Mouse (Mus musculus): ENCODE measurements around the gene Col4a1. TPM values are rescaled to one million over a fixed set of nuclear protein-coding genes. Genes with fewer than 3 reads are reported as not detected.

Gene Col4a1
- polyA plus RNA-seq, 1 experiment from 2014 or later, result 103 TPM

- H3K27ac ChIP-seq (replicated peaks; ENCODE audit: low read depth, low read length), result no peak overlapping the region
- no peaks in the 10 kb centered on the region for H3K36me3 ChIP-seq (ENCODE audit: control insufficient read depth, insufficient read depth, low read length)
- H3K9me3 ChIP-seq (ENCODE audit: control insufficient read depth, low read length), result no peaks in the 10 kb centered on the region
- H3K27me3 ChIP-seq (ENCODE audit: control insufficient read depth, insufficient read depth, low read length), result no peaks in the 10 kb centered on the region
- H3K4me2 ChIP-seq (ENCODE audit: low read depth, severe bottlenecking), result no peak overlapping the region
- WGBS, result 84% methylated on average over 10 of the region's 10 CpGs
- no peak overlapping the region for H3K9ac ChIP-seq (ENCODE audit: low read length)
- no peak for ATAC-seq (ENCODE audit: insufficient number of reproducible peaks, low FRiP score, low TSS enrichment, low read depth)
- H3K4me1 ChIP-seq (ENCODE audit: control insufficient read depth, insufficient read depth, low read length), result peaks cover 8% of the 10 kb centered on the region
- no peak for DNase-seq (ENCODE audit: low spot score)
- H3K4me3 ChIP-seq (ENCODE audit: low read depth, low read length), result no peak overlapping the region
These were observed 57.6 kb downstream of the Col4a1 start for GRCm38 (mm10) chr8:11254914-11255530.

- 85% methylated on average over 2 of the region's 2 CpGs for WGBS
- ATAC-seq (ENCODE audit: insufficient number of reproducible peaks, low FRiP score, low TSS enrichment, low read depth), result no peak
- no peak overlapping the region for H3K9ac ChIP-seq (ENCODE audit: low read length)
- no peak for DNase-seq (ENCODE audit: low spot score)
- H3K27ac ChIP-seq (replicated peaks; ENCODE audit: low read depth, low read length), result no peak overlapping the region
- no peaks in the 10 kb centered on the region for H3K27me3 ChIP-seq (ENCODE audit: control insufficient read depth, insufficient read depth, low read length)
- H3K36me3 ChIP-seq (ENCODE audit: control insufficient read depth, insufficient read depth, low read length), result no peaks in the 10 kb centered on the region
- H3K4me1 ChIP-seq (ENCODE audit: control insufficient read depth, insufficient read depth, low read length), result peaks cover 4% of the 10 kb centered on the region
- no peaks in the 10 kb centered on the region for H3K9me3 ChIP-seq (ENCODE audit: control insufficient read depth, low read length)
- no peak overlapping the region for H3K4me3 ChIP-seq (ENCODE audit: low read depth, low read length)
- no peak overlapping the region for H3K4me2 ChIP-seq (ENCODE audit: low read depth, severe bottlenecking)
These were observed 58.1 kb downstream of the Col4a1 start for GRCm38 (mm10) chr8:11254510-11254909.

- 0 out of 2 replicates have a peak, but pooled peaks have one; percentile 9 for ATAC-seq (ENCODE audit: insufficient number of reproducible peaks, low FRiP score, low TSS enrichment, low read depth)
These were observed 59.1 kb downstream of the Col4a1 start for GRCm38 (mm10) chr8:11253556-11253955.

GRCm38 (mm10) chr8:11253041-11253440 lies 59.6 kb downstream of the Col4a1 start:
- Histone ChIP-seq H3K4me3 (ENCODE audit: low read depth, low read length) (no peak overlapping the region), H3K27me3 (ENCODE audit: control insufficient read depth, insufficient read depth, low read length) (no peaks in the 10 kb centered on the region), H3K4me1 (ENCODE audit: control insufficient read depth, insufficient read depth, low read length) (no peaks in the 10 kb centered on the region), H3K9me3 (ENCODE audit: control insufficient read depth, low read length) (no peaks in the 10 kb centered on the region), H3K27ac (replicated peaks; ENCODE audit: low read depth, low read length) (no peak overlapping the region), H3K36me3 (ENCODE audit: control insufficient read depth, insufficient read depth, low read length) (no peaks in the 10 kb centered on the region), H3K4me2 (ENCODE audit: low read depth, severe bottlenecking) (no peak overlapping the region), H3K9ac (ENCODE audit: low read length) (no peak overlapping the region)
- WGBS, result 90% methylated on average over 10 of the region's 10 CpGs
- ATAC-seq (ENCODE audit: insufficient number of reproducible peaks, low FRiP score, low TSS enrichment, low read depth) (no peak), DNase-seq (ENCODE audit: low spot score) (no peak)

More at GRCm38 (mm10) chr8:11253556-11253955, 59.1 kb downstream of the Col4a1 start:
- DNase-seq (ENCODE audit: low spot score), result peak; percentile 90
- Histone ChIP-seq H3K4me3 (ENCODE audit: low read depth, low read length) (no peak overlapping the region), H3K36me3 (ENCODE audit: control insufficient read depth, insufficient read depth, low read length) (no peaks in the 10 kb centered on the region), H3K4me1 (ENCODE audit: control insufficient read depth, insufficient read depth, low read length) (no peaks in the 10 kb centered on the region), H3K4me2 (ENCODE audit: low read depth, severe bottlenecking) (no peak overlapping the region), H3K9me3 (ENCODE audit: control insufficient read depth, low read length) (no peaks in the 10 kb centered on the region), H3K27ac (replicated peaks; ENCODE audit: low read depth, low read length) (no peak overlapping the region), H3K27me3 (ENCODE audit: control insufficient read depth, insufficient read depth, low read length) (no peaks in the 10 kb centered on the region), H3K9ac (ENCODE audit: low read length) (no peak overlapping the region)
- 66% methylated on average over 1 of the region's 1 CpGs for WGBS

GRCm38 (mm10) chr8:11252235-11252774 lies 60.3 kb downstream of the Col4a1 start:
- Histone ChIP-seq H3K9me3 (ENCODE audit: control insufficient read depth, low read length) (no peaks in the 10 kb centered on the region), H3K4me2 (ENCODE audit: low read depth, severe bottlenecking) (no peak overlapping the region), H3K4me3 (ENCODE audit: low read depth, low read length) (no peak overlapping the region), H3K4me1 (ENCODE audit: control insufficient read depth, insufficient read depth, low read length) (no peaks in the 10 kb centered on the region), H3K9ac (ENCODE audit: low read length) (no peak overlapping the region), H3K36me3 (ENCODE audit: control insufficient read depth, insufficient read depth, low read length) (no peaks in the 10 kb centered on the region), H3K27me3 (ENCODE audit: control insufficient read depth, insufficient read depth, low read length) (no peaks in the 10 kb centered on the region), H3K27ac (replicated peaks; ENCODE audit: low read depth, low read length) (no peak overlapping the region)
- DNase-seq (ENCODE audit: low spot score) (no peak), ATAC-seq (ENCODE audit: insufficient number of reproducible peaks, low FRiP score, low TSS enrichment, low read depth) (no peak)
- WGBS, result 79% methylated on average over 7 of the region's 7 CpGs

GRCm38 (mm10) chr8:11250149-11250548 lies 62.5 kb downstream of the Col4a1 start:
- Histone ChIP-seq H3K9ac (ENCODE audit: low read length) (no peak overlapping the region), H3K4me3 (ENCODE audit: low read depth, low read length) (no peak overlapping the region), H3K27me3 (ENCODE audit: control insufficient read depth, insufficient read depth, low read length) (no peaks in the 10 kb centered on the region), H3K36me3 (ENCODE audit: control insufficient read depth, insufficient read depth, low read length) (no peaks in the 10 kb centered on the region; the same call in 1 of the 2 replicates), H3K4me1 (ENCODE audit: control insufficient read depth, insufficient read depth, low read length) (no peaks in the 10 kb centered on the region), H3K27ac (replicated peaks; ENCODE audit: low read depth, low read length) (no peak overlapping the region), H3K4me2 (ENCODE audit: low read depth, severe bottlenecking) (no peak overlapping the region), H3K9me3 (ENCODE audit: control insufficient read depth, low read length) (no peaks in the 10 kb centered on the region)
- ATAC-seq (ENCODE audit: insufficient number of reproducible peaks, low FRiP score, low TSS enrichment, low read depth), result no peak
- no peak for DNase-seq (ENCODE audit: low spot score)
- WGBS, result 88% methylated on average over 8 of the region's 8 CpGs

- Histone ChIP-seq H3K9me3 (ENCODE audit: control insufficient read depth, low read length) (no peaks in the 10 kb centered on the region), H3K36me3 (ENCODE audit: control insufficient read depth, insufficient read depth, low read length) (no peaks in the 10 kb centered on the region; the same call in 1 of the 2 replicates), H3K27ac (replicated peaks; ENCODE audit: low read depth, low read length) (no peak overlapping the region), H3K4me3 (ENCODE audit: low read depth, low read length) (no peak overlapping the region), H3K9ac (ENCODE audit: low read length) (no peak overlapping the region), H3K27me3 (ENCODE audit: control insufficient read depth, insufficient read depth, low read length) (no peaks in the 10 kb centered on the region), H3K4me2 (ENCODE audit: low read depth, severe bottlenecking) (no peak overlapping the region), H3K4me1 (ENCODE audit: control insufficient read depth, insufficient read depth, low read length) (no peaks in the 10 kb centered on the region)
- DNase-seq (ENCODE audit: low spot score) (no peak), ATAC-seq (ENCODE audit: insufficient number of reproducible peaks, low FRiP score, low TSS enrichment, low read depth) (no peak)
- 87% methylated on average over 7 of the region's 7 CpGs for WGBS
These were observed 63.0 kb downstream of the Col4a1 start for GRCm38 (mm10) chr8:11249541-11250058.

GRCm38 (mm10) chr8:11248712-11249111 lies 63.9 kb downstream of the Col4a1 start:
- ATAC-seq (ENCODE audit: insufficient number of reproducible peaks, low FRiP score, low TSS enrichment, low read depth), result no peak
- WGBS, result 44% methylated on average over 7 of the region's 7 CpGs
- Histone ChIP-seq H3K4me2 (ENCODE audit: low read depth, severe bottlenecking) (no peak overlapping the region), H3K36me3 (ENCODE audit: control insufficient read depth, insufficient read depth, low read length) (peaks cover 2% of the 10 kb centered on the region; the same call in 1 of the 2 replicates), H3K27me3 (ENCODE audit: control insufficient read depth, insufficient read depth, low read length) (no peaks in the 10 kb centered on the region), H3K9ac (ENCODE audit: low read length) (no peak overlapping the region), H3K9me3 (ENCODE audit: control insufficient read depth, low read length) (no peaks in the 10 kb centered on the region), H3K27ac (replicated peaks; ENCODE audit: low read depth, low read length) (no peak overlapping the region), H3K4me3 (ENCODE audit: low read depth, low read length) (no peak overlapping the region), H3K4me1 (ENCODE audit: control insufficient read depth, insufficient read depth, low read length) (no peaks in the 10 kb centered on the region)
- DNase-seq (ENCODE audit: low spot score), result no peak

Data from limb, embryonic 11.5 days (tissue).